Mouse (Mus musculus) thymus, adult 2 months (tissue): ENCODE measurements around the gene Cdsn. TPM values are rescaled to one million over a fixed set of nuclear protein-coding genes. Genes with fewer than 3 reads are reported as not detected.

Source experiments
- DNase-seq: peaks from one replicate; pipeline ENCODE4 v3.0.0; 2021
- H3K27ac ChIP-seq: fragments of 200-500 bp; 2 replicates; pipeline ENCODE4 v1.5.1; 2012; ENCODE audit warnings: low read length, control low read depth; ENCODE audit not compliant: control insufficient read depth, insufficient read depth
- H3K27me3 ChIP-seq: fragments of 200-500 bp; 2 replicates; pipeline ENCODE4 v1.6.1; 2012; ENCODE audit warnings: mild to moderate bottlenecking, low read length, moderate library complexity, mixed read lengths; ENCODE audit not compliant: control insufficient read depth, insufficient read depth
- H3K36me3 ChIP-seq: fragments of 200-500 bp; 2 replicates; pipeline ENCODE4 v1.6.1; 2012; ENCODE audit warnings: mild to moderate bottlenecking, low read length, moderate library complexity; ENCODE audit not compliant: control insufficient read depth, insufficient read depth
- H3K4me1 ChIP-seq: fragments of 200-500 bp; replicated peaks from 2 replicates; pipeline ENCODE4 v1.6.1; 2012; ENCODE audit warnings: low read length; ENCODE audit not compliant: control insufficient read depth, insufficient read depth
- H3K4me3 ChIP-seq: fragments of 200-500 bp; 2 replicates; pipeline ENCODE4 v1.5.1; 2012; ENCODE audit warnings: mild to moderate bottlenecking, low read length, control low read depth, moderate library complexity; ENCODE audit not compliant: control insufficient read depth, insufficient read depth
- CTCF ChIP-seq: fragments of 200-500 bp; IDR thresholded peaks from 2 replicates; pipeline ENCODE4 v1.5.1; 2012; ENCODE audit warnings: mild to moderate bottlenecking, control low read depth, low read length, moderate library complexity, borderline replicate concordance; ENCODE audit not compliant: control insufficient read depth, poor library complexity, insufficient read depth; ENCODE audit errors: extremely low read depth
- POLR2A ChIP-seq: fragments of 200-500 bp; IDR thresholded peaks from 2 replicates; pipeline ENCODE4 v1.6.1; 2012; ENCODE audit warnings: mild to moderate bottlenecking, low read length, control low read depth, moderate library complexity; ENCODE audit not compliant: control insufficient read depth, poor library complexity, insufficient read depth; ENCODE audit errors: extremely low read depth
- WGBS: fragments of 180-500 bp; shearing (Covaris S2); methylation state at CpG from one replicate; pipeline ENCODE4 v1.1.7; 2018; 5-methylcytosine and 5-hydroxymethylcytosine counted together
- polyA plus RNA-seq: library from polyadenylated mRNA; depleted of rRNA; stranded (reverse); fragments of >200 nt; gene quantifications from 2 replicates; pipeline ENCODE4 v1.2.3, GENCODE M21; 2012

Cdsn gene
- polyA plus RNA-seq, 1 experiment, result 3.3 TPM

DNA sequence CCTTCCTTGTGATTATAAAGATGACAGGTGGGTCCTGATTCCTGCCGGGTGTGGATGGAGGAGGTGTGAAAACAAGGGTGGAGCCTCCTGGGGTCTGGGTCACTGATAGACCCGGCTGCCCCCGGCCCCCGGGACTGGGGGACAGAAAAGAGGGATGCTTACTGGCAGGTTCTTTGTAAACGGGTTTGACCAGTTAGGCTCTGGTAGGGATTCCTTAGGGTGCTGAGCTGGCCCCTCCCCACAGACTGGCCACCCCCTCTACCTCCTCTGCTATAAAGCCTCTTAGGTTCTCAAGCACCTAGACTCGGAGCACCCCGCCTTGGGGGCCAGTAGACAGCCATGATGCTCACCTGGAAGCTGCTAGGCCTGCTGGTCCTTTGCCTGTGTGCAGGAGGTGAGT lies 19.0 kb upstream of the Cdsn start, which contains the start of gene Psors1c2:
TSS of gene Psors1c2 (plus strand) at position 301 of the 400 bp plus-strand sequence.
- H3K36me3 ChIP-seq, result no peaks in the 10 kb centered on the region
- H3K27me3 ChIP-seq, result no peaks in the 10 kb centered on the region
- DNase-seq, result no peak
- H3K4me1 ChIP-seq, result no peaks in the 10 kb centered on the region
- no peak within 1 kb of the TSS for H3K4me3 ChIP-seq
- H3K27ac ChIP-seq, result no peak within 1 kb of the TSS
- TF ChIP-seq CTCF, result no peak
- TF ChIP-seq POLR2A, result no peak
- 41% methylated on average over 7 of the region's 7 CpGs for WGBS

- H3K4me3 ChIP-seq, result no peak overlapping the region
- DNase-seq, result peak; percentile 80
- TF ChIP-seq POLR2A (no peak), CTCF (peak; percentile 19; the same call in 1 of the 2 replicates)
- H3K27ac ChIP-seq, result no peak overlapping the region
- H3K36me3 ChIP-seq, result no peaks in the 10 kb centered on the region
- H3K27me3 ChIP-seq, result no peaks in the 10 kb centered on the region
- no peaks in the 10 kb centered on the region for H3K4me1 ChIP-seq
- 7% methylated on average over 6 of the region's 6 CpGs for WGBS
Measured at GRCm38 (mm10) chr17:35534343-35534742, 17.6 kb upstream of the Cdsn start.

DNA sequence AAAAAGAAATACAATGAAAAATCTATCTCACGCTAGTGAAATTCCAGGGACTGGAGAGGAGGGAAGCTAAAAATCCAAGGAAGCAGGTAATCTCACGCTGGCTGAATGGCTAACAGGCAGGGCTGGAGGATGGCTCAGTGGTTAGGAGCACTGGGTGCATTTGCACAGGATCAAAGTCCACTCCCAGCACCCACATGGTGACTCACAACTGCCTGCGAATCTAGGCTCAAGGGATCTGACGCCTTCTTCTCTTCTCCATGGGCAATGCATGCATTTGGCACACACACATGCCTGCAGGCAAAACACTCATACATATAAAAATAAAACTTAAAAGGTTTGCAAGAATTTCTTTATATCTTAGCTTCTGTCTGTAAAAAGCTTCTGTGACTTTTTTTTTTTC lies 14.5 kb upstream of the Cdsn start:
- H3K4me1 ChIP-seq, result no peaks in the 10 kb centered on the region
- DNase-seq, result no peak
- TF ChIP-seq POLR2A (no peak), CTCF (no peak)
- WGBS, result 86% methylated on average over 4 of the region's 4 CpGs
- H3K27me3 ChIP-seq, result no peaks in the 10 kb centered on the region
- no peak overlapping the region for H3K27ac ChIP-seq
- H3K4me3 ChIP-seq, result no peak overlapping the region
- no peaks in the 10 kb centered on the region for H3K36me3 ChIP-seq

GRCm38 (mm10) chr17:35538476-35538875 lies 13.5 kb upstream of the Cdsn start:
- Histone ChIP-seq H3K27ac (no peak overlapping the region), H3K27me3 (no peaks in the 10 kb centered on the region), H3K4me3 (no peak overlapping the region), H3K36me3 (no peaks in the 10 kb centered on the region), H3K4me1 (no peaks in the 10 kb centered on the region)
- no peak for TF ChIP-seq POLR2A
- no peak for TF ChIP-seq CTCF
- DNase-seq, result no peak
- 95% methylated on average over 1 of the region's 1 CpGs for WGBS

- no peak for DNase-seq
Measured at GRCm38 (mm10) chr17:35539540-35539939, 12.4 kb upstream of the Cdsn start.

DNA sequence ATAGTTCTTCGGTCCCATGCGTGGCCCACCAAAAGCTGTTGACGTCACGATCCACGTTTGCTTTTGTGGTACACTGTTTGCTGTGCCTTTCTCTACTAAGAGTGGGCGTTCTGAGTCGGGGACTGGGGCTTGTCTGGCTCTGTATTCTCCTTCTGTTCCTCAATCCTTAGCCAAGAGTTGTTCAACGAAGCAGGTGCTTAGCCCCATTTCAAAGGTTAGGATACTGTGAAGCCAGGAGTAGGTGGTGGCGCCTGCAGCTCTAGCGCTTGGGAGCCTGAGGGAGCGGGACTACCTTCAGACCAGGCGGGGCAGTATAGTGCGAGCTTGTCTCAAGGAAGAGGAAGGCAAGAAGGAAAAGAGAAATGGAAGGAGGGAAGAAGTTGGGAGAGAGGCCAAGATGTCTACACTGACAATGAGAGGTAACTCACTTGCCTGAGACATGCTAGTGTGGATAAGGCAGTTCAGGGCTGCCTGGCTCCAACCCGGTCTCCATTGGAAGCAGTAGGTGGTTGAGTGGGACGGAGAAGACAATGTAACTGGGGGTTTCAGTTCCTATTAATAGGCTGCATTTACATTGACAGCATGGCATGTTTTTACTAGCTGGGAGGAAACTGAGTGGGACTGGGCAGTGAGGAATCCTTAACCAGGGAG lies 9.0 kb upstream of the Cdsn start:
- no peaks in the 10 kb centered on the region for H3K27me3 ChIP-seq
- H3K36me3 ChIP-seq, result no peaks in the 10 kb centered on the region
- TF ChIP-seq POLR2A, result no peak
- no peak for TF ChIP-seq CTCF
- WGBS, result 84% methylated on average over 15 of the region's 15 CpGs
- H3K27ac ChIP-seq, result no peak overlapping the region
- H3K4me1 ChIP-seq, result 0 out of 2 replicates have a peak, but pooled peaks cover 2% of the 10 kb centered on the region
- no peak for DNase-seq
- H3K4me3 ChIP-seq, result no peak overlapping the region

More at GRCm38 (mm10) chr17:35539540-35539939, 12.4 kb upstream of the Cdsn start:
- 70% methylated on average over 10 of the region's 10 CpGs for WGBS
- H3K36me3 ChIP-seq, result no peaks in the 10 kb centered on the region
- TF ChIP-seq CTCF, result no peak
- no peak for TF ChIP-seq POLR2A
- 0 out of 2 replicates have a peak, but pooled peaks cover 2% of the 10 kb centered on the region for H3K4me1 ChIP-seq
- no peak overlapping the region for H3K27ac ChIP-seq
- no peaks in the 10 kb centered on the region for H3K27me3 ChIP-seq
- H3K4me3 ChIP-seq, result no peak overlapping the region
